Mouse (Mus musculus) myocyte (in vitro differentiated cells): ENCODE results near the gene Dvl3.

ENCODE experiments used
- E2F4 ChIP-seq: IDR thresholded peaks from one replicate; pipeline ENCODE4 v1.6.1; 2011; ENCODE audit warnings: mild to moderate bottlenecking, control low read depth, moderate library complexity; ENCODE audit not compliant: insufficient read depth
- MYOD1 ChIP-seq, 3 experiments: IDR thresholded peaks; one replicate each; pipeline ENCODE4 v1.6.1; 2011; ENCODE audit warnings: control low read depth in 2 of 3, low read depth in 2 of 3, mild to moderate bottlenecking in 2 of 3, moderate library complexity in 1 of 3; ENCODE audit not compliant: insufficient read length in 2 of 3, control insufficient read depth in 1 of 3
- MYOG ChIP-seq, 3 experiments: IDR thresholded peaks; one replicate each; pipeline ENCODE4 v1.6.1; 2011; ENCODE audit warnings: control low read depth in 2 of 3, low read depth in 2 of 3, mild to moderate bottlenecking in 2 of 3; ENCODE audit not compliant: insufficient read length in 2 of 3, control insufficient read depth in 1 of 3, insufficient read depth in 1 of 3
- POLR2A ChIP-seq: IDR thresholded peaks from one replicate; pipeline ENCODE4 v1.6.1; 2011; ENCODE audit warnings: low read depth, mild to moderate bottlenecking, control low read depth, moderate library complexity; ENCODE audit not compliant: insufficient read length
- USF1 ChIP-seq: IDR thresholded peaks from one replicate; pipeline ENCODE4 v1.6.1; 2011; ENCODE audit warnings: low read depth, mild to moderate bottlenecking, control low read depth, moderate library complexity

GRCm38 (mm10) chr16:20489233-20489632 lies 27.5 kb upstream of the Dvl3 start:
- no peak for TF ChIP-seq MYOG (IDR thresholded peaks at IDR 0.05; ENCODE audit: control insufficient read depth in 1 of 3, insufficient read depth in 1 of 3, insufficient read length in 2 of 3, low read depth in 2 of 3)
- TF ChIP-seq POLR2A: no peak
- no peak for TF ChIP-seq E2F4
- no peak for TF ChIP-seq USF1
- no peak for TF ChIP-seq MYOD1 (IDR thresholded peaks at IDR 0.05; ENCODE audit: control insufficient read depth in 1 of 3, insufficient read length in 2 of 3, low read depth in 2 of 3)
